Mouse (Mus musculus) MEL-GATA-1-ER (cell line): ENCODE data around the gene Os9.

Source experiments
- DNase-seq: peaks from one replicate; pipeline ENCODE4 v3.0.0-alpha.2; 2012; ENCODE audit warnings: low read depth; ENCODE audit errors: extremely low read depth

The Os9 gene

GRCm38 (mm10) chr10:127118470-127118869 lies 2.5 kb downstream of the Os9 start:
- DNase-seq = no peak

DNA sequence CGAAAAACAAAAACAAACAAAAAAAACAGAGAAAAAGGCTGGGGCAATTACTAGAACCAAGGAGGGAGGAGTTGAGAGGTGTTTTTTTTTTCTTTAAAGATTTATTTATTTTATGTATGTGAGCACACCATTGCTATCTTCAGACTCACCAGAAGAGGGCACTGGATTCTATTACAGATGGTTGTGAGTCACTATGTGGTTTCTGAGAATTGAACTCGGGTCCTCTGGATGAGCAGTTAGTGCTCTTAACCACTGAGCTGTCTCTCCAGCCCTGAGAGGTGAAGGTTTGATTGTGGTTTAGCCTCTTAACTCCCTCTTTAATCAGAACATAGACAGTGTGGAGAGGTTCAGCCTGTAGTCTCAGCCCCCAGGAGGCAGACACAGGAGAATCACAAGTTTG lies 5.9 kb downstream of the Os9 start:
- no peak for DNase-seq

- no peak for DNase-seq
Observed at GRCm38 (mm10) chr10:127114408-127114807, 6.5 kb downstream of the Os9 start.

GRCm38 (mm10) chr10:127111001-127111887 lies 9.7 kb downstream of the Os9 start:
- no peak for DNase-seq

- no peak for DNase-seq
Observed at GRCm38 (mm10) chr10:127108262-127108583, 12.7 kb downstream of the Os9 start.

DNA sequence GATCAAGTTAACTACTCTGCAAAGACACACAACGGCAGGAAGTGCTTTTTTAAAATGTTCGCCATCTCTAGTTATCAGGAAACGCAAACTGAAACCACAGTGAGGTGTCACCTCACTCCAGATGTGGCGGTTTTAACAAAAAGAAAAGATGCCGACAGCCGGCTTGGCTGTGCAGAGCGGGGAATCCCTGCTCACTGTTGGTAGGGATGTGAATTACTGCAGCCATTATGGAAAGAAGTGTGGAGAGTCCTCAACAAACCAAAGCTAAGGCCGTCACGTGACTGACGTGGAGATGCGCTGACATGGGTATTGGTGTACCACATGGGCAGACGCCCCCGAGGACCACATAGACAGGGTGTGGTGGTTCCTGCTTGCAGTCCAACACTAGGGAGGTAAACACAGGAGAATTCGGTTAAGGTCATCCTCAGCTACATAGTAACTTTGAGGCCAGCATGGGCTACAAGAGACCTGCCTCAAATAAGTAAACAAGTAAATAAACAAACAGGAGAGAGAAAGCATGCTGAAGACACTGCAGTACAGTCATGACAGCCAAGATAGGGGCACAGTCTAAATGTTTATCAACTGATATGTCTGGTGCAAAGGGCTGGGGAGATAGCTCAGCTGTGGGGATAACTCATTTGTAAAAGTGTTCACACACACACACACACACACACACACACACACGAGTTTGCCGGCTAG lies 13.2 kb downstream of the Os9 start:
- no peak for DNase-seq

DNA sequence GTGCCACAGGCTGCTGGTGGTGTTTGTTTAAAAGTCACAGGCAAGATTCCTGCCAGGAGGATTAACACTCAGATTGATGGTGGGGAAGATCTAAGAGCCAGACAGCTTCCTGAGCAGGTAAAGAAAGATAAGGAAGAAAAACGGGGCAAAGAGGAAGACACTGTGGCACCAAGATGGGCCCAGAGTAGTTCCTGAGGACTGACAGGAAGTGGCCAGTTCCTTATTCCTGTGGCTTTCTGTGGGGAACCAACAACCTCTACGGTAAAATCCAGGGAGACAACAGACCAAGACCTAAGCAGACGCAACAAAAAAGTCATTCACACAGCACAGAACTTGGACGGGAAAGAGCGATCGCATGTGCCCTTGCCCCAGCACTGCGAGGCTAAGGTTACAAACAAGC lies 17.3 kb downstream of the Os9 start:
- DNase-seq = peak; percentile 53

DNA sequence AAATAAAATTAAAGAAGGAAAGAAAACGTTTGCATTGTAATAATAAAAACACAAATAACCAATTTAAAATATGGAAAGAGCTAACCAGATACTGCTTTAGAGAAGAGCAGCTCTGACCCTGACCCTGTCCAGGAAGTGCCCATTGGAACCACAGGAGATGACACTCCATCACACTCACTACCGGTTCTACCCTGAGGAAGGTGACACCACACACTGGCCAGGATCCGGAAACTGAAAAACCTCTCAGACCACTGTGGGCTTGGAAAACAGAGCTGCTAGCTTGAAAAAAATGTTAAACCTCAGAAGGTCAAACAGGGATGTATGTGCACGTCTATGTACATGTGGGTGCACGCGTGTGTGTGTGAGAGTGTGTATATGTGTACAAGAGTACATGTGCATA lies 19.8 kb downstream of the Os9 start:
- DNase-seq = no peak

DNA sequence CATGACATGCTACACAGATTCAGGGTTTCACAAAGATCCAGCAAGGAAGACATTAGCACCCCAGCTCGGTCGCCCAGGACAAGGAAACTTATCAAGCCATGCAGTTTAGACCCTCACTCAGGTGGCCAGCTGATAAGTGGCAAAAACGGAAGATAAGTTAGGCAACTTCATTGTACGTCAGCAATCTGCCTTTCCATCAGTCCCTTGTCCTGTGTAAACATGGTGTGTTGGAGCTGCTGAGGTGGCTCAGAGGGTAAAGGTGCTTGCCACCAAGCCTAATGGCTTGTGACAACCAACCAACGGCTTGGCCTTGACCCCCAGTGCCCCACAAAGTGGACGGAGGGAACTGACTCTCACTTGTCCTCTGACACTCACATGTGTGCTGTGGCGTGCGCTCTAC lies 20.5 kb downstream of the Os9 start:
- DNase-seq = no peak

GRCm38 (mm10) chr10:127099868-127100267 lies 21.1 kb downstream of the Os9 start:
- DNase-seq = no peak

DNA sequence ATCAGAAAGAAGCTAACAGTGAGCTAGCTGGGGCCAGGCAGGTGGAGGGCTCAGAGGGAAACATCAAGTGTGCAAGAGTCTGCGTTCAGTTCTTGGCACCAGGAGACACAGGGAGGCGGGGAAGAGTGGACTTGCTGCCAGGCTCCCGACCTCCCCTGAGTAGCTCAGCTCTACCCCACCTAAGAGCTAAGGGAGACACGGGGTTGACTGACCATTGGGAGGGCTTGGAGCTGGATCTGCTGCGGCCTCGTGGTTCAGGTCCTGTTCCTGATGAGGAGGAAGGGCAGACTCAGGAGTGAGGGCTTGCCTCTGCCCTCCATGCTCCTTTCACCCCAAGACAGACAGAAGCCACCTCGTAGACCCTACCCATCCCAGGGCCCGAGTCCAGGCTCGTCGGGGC lies 21.7 kb downstream of the Os9 start:
- no peak for DNase-seq

- no peak for DNase-seq
Observed at GRCm38 (mm10) chr10:127098514-127098913, 22.4 kb downstream of the Os9 start.

- DNase-seq = no peak
Observed at GRCm38 (mm10) chr10:127094382-127094802, 26.5 kb downstream of the Os9 start.

DNA sequence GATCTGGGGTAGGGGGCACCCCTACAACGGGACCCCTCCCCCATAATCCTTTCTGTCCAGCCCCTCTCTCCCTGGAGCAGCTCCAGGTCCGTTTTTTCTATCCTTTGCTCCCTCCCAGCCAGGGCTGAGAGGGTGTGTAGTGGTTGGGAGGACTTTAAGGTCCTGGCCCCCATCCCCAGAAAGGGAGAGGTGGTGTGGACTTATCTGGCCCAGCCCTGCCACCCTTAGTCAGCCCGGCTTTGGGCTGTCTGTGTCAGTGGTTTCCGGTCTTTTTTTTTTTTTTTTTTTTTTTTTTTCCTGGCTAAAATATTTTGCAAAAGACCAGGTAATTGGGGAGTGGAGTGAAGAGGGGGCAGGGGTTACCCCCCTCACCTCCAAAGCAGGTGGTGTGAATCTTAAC lies 28.2 kb downstream of the Os9 start:
- no peak for DNase-seq

DNA sequence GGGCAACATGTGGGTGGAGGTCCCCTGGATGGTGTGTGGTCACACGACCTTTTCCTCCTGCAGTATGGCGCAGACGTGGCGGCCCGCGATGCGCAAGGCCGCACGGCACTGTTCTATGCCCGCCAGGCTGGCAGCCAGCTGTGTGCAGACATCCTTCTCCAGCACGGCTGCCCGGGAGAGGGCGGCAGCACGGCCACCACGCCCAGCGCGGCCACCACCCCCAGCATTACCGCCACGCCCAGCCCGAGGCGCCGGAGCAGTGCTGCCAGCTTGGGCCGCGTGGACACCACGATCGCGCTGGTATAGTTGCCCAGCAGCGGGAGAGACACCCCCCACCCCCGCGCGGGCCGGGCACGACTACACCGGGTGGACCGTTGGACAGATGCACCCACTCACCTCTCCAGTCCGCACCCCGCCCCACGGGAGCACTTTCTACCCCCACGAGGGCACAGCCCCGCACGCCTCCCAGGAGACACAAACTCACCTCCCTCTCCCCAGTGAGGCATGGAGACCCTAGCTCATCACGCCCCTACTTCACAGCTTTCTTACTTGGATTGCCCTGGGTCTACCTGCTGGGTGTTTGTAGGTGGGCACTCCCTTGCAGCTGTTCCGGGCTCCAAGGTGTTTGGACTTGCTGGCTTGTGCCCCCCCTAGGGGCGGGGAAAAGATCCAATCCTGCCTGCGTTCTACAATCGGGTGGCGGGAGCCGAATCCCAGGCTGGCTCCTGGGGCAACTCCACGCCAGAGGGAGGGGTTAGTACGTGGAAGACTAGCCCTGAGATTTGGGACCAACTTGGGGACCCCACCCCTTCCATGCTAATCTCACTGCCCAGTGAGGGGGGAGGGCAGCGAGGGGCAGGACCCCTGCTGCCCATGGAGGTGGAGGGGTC lies 29.2 kb downstream of the Os9 start:
- DNase-seq = no peak

GRCm38 (mm10) chr10:127090560-127091411 lies 30.1 kb downstream of the Os9 start:
- no peak for DNase-seq

- DNase-seq = no peak
Observed at GRCm38 (mm10) chr10:127085633-127086032, 35.3 kb downstream of the Os9 start.

DNA sequence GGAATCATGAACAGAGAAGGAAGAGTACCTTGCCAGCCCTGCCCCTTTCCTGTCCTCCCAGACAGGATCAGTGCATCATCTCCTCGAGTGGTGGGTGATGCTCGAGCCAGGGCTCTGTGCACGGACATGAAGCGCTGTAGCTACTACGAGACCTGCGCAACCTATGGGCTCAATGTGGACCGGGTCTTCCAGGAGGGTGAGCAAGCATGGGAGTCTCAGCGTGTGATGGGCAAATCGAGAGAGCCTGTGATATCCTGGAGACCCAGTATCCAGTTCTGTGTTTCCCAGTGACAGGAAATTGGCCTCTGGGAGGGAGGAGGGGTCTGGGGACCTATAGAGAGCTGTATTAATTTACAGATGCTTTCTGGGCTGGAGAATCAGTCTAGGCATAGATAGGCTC lies 35.9 kb downstream of the Os9 start:
- no peak for DNase-seq

DNA sequence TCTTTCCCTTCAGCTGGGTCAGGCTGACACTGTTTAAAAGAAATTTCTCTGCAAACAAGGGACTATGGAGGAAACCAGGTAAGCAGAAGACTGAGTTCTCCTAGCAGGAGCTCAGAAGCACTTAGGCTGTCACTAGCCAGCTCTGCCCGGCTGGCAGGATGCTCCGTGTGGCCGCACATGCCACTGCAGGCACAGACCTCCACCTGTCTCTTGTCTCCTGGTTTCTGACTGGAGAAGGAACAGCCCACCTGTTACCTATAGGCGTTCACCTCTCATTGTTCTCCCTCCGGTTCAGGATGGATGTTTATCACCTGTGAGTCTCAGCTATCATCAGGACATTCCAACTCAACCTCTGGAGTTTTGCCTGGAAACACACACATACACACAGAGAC lies 37.0 kb downstream of the Os9 start:
- DNase-seq = no peak

DNA sequence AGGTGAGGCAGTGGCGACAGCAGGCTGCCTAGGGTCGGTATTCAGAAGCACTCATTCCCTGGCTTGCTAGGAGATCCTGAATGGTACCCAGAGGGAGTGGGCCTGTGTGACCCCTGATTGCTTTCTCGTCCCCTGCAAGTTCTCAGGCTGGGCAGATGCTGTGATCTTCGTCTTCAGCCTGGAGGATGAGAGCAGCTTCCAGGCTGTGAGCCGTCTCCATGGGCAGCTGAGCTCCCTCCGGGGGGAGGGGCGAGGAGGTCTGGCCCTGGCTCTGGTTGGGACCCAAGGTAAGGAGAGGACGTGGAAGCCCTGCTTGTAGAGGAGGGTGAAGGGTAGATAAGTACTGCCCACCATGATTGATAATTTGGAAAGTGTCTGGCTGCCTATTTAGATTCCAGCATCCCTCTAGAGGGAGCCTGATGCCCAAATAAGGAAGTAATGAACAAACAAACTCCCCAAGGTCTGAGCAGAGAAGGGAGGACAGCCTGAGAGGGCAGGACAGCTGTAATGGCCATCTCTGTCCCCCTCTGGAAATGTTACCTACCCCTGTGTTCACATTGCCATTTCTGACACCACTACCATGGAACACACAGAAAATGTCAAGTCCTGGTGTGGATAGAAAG lies 37.5 kb downstream of the Os9 start:
- DNase-seq = no peak
